Mouse (Mus musculus): ENCODE measurements at regions not wholly inside any gene's neighbourhood (a gene's known extent, or its start where the extent isn't known, plus 50 kb on each side); places are given as distances from the start of the nearest gene placed in this dataset.

DNA sequence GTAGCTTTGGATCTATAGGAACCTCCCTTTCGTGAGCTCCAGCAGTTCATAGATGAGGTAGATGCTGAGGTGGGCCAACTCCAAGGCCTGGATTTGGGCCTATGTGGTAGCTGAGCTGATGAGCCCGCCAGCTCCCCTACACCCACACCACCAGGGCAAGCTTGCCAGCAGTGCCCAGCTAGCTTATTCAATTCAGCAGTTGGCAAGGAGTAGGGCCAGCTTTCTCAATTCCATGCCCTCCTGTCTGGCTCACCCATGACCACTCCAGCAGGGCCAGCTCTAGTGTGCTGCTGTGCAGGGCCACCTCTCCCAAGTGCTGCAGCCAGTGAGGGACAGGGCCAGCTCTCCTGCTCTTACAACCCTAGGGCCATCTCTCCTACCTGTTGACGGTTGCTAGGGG, 97.1 kb upstream of the Tbc1d2b start:
- DNase-seq (ENCODE audit: low read depth, low spot score) = no peak

DNA sequence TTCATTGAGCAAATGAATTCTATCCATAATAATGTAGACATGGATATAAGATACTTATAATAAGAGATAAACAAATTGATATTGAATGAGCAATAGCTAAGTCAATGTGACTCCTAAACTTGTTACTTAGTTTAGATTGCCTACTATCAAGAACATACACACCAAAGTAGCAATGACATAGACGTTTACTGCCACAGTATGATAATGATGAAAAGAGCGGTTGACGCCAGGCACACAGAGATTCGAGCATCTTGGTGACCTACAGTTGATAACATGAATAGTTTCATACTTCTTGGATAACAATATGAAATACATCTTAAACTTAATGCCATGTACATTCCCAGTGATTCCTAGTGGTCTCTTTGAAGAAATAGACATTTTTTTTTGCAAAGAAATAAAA, 55.9 kb upstream of the Tbc1d2b start:
- DNase-seq (ENCODE audit: low read depth, low spot score) = no peak
